Mouse (Mus musculus) kidney, postnatal 0 days (tissue): ENCODE measurements around the gene Mdm4. TPM values are rescaled to one million over a fixed set of nuclear protein-coding genes. Genes with fewer than 3 reads are reported as not detected.

ENCODE experiments used
- ATAC-seq: fragments of 200-750 bp; cut with Nextera tagmentation; replicated peaks from 2 replicates; pipeline ENCODE4 v1.8.0; 2017; ENCODE audit warnings: low read depth, moderate number of reproducible peaks, moderate TSS enrichment, moderate library complexity; ENCODE audit not compliant: low FRiP score
- DNase-seq: peaks from one replicate; pipeline ENCODE4 v3.0.0-alpha.2; 2016; ENCODE audit warnings: low spot score
- H3K27ac ChIP-seq: fragments of 300-500 bp; sonication (generic); 2 replicates; pipeline ENCODE4 v1.5.1; 2014; ENCODE audit warnings: mild to moderate bottlenecking
- H3K27me3 ChIP-seq: fragments of 300-500 bp; sonication (generic); 2 replicates; pipeline ENCODE4 v1.6.1; 2014; ENCODE audit warnings: low read length, mixed read lengths; ENCODE audit not compliant: insufficient read depth
- H3K36me3 ChIP-seq: fragments of 300-500 bp; sonication (generic); 2 replicates; pipeline ENCODE4 v1.6.1; 2014; ENCODE audit warnings: low read length, mixed read lengths; ENCODE audit not compliant: insufficient read depth
- H3K4me1 ChIP-seq: fragments of 300-500 bp; sonication (generic); replicated peaks from 2 replicates; pipeline ENCODE4 v1.6.1; 2014; ENCODE audit warnings: antibody characterized with exemption, low read length, mixed read lengths; ENCODE audit not compliant: insufficient read depth
- H3K4me2 ChIP-seq: fragments of 300-500 bp; sonication (generic); 2 replicates; pipeline ENCODE4 v1.6.1; 2014; ENCODE audit warnings: mild to moderate bottlenecking, low read length, moderate library complexity, mixed read lengths
- H3K4me3 ChIP-seq: fragments of 300-500 bp; sonication (generic); replicated peaks from 2 replicates; pipeline ENCODE4 v1.5.1; 2014; ENCODE audit warnings: low read depth, low read length
- H3K9ac ChIP-seq: fragments of 300-500 bp; sonication (generic); 2 replicates; pipeline ENCODE4 v1.6.1; 2014; ENCODE audit warnings: low read depth, low read length
- H3K9me3 ChIP-seq: fragments of 300-500 bp; sonication (generic); replicated peaks from 2 replicates; pipeline ENCODE4 v1.6.1; 2016; ENCODE audit warnings: low read length, inconsistent platforms, mixed read lengths
- CTCF ChIP-seq: IDR thresholded peaks from 2 replicates; pipeline ENCODE4 v1.5.1; 2016; ENCODE audit warnings: antibody characterized with exemption, low read depth, mild to moderate bottlenecking, moderate library complexity
- WGBS: fragments of 180-500 bp; shearing (Covaris S2); extraction: QIAGEN DNeasy Blood & Tissue Kit; methylation state at CpG from one replicate; pipeline ENCODE4 v1.1.7; 2014; 5-methylcytosine and 5-hydroxymethylcytosine counted together
- polyA plus RNA-seq: library from polyadenylated mRNA; unstranded; fragments of >200 nt; fragmentation: Nextera tagmentation; extraction: Ambion mirVana; gene quantifications from 2 replicates; pipeline ENCODE4 v1.2.1, GENCODE M21; 2015

The Mdm4 gene
- polyA plus RNA-seq, 1 experiment from 2014 or later: 16.7 TPM

GRCm38 (mm10) chr1:133057345-133058034, 27.1 kb upstream of the Mdm4 start:
- Histone ChIP-seq H3K4me2 (no peak overlapping the region), H3K9me3 (no peaks in the 10 kb centered on the region), H3K27me3 (no peaks in the 10 kb centered on the region), H3K9ac (no peak overlapping the region), H3K4me3 (no peak overlapping the region), H3K36me3 (no peaks in the 10 kb centered on the region), H3K27ac (peak overlapping the region; percentile 16; the same call in 1 of the 2 replicates), H3K4me1 (0 out of 2 replicates have a peak, but pooled peaks cover 27% of the 10 kb centered on the region)
- WGBS: 40% methylated on average over 7 of the region's 7 CpGs
- ATAC-seq (no peak), DNase-seq (no peak)
- TF ChIP-seq CTCF: no peak

DNA sequence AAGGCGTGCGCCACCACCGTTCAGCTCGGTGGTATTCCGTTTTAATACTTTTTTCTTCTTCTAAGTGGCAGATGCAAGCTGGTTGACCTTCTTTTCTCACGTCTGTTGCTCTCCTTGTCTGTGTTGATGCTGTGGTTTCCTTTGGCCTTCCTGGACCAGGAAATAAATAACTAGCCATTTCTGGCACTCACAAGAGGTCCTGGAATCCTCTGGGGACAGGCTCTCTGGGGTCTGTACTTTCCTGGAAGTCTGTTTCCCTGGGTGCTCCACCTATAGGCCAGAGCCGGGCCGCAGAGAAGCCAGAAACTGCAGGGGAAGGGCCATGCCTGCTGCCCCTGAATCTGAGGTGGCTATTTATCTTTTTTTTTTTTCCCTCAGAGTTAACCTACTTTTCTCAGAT, 24.0 kb upstream of the Mdm4 start:
- H3K4me1 ChIP-seq: 0 out of 2 replicates have a peak, but pooled peaks cover 19% of the 10 kb centered on the region
- ATAC-seq: no peak
- H3K9me3 ChIP-seq: no peaks in the 10 kb centered on the region
- no peak overlapping the region for H3K27ac ChIP-seq
- no peak overlapping the region for H3K9ac ChIP-seq
- peak; percentile 28; the same call in 1 of the 2 replicates for TF ChIP-seq CTCF
- H3K4me2 ChIP-seq: no peak overlapping the region
- no peak for DNase-seq
- H3K27me3 ChIP-seq: no peaks in the 10 kb centered on the region
- WGBS: 66% methylated on average over 8 of the region's 8 CpGs
- no peaks in the 10 kb centered on the region for H3K36me3 ChIP-seq
- no peak overlapping the region for H3K4me3 ChIP-seq

DNA sequence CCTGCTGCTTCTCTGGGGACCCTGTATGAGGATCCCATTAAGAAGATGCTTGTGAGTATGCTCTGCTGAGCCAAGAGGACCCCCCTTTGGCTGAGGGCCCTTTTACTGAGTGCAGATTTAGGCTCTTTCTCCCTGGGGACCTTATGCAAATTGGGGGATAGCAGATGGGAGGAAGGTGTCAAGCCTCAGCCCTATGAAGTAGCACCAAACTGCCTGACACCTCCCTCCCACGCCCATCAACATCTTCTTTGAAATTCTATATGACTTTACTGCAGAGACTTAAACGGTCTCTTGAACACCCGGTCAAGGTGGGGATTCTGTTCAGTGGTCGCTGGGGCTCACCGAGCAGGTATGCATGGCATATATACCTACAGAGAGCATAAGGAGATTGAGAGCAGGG, 22.7 kb upstream of the Mdm4 start:
- ATAC-seq (no peak), DNase-seq (no peak)
- H3K36me3 ChIP-seq: no peaks in the 10 kb centered on the region
- 24% methylated on average over 5 of the region's 5 CpGs for WGBS
- no peak overlapping the region for H3K4me2 ChIP-seq
- H3K9me3 ChIP-seq: no peaks in the 10 kb centered on the region
- no peak overlapping the region for H3K4me3 ChIP-seq
- H3K27ac ChIP-seq: no peak overlapping the region
- 0 out of 2 replicates have a peak, but pooled peaks cover 19% of the 10 kb centered on the region for H3K4me1 ChIP-seq
- TF ChIP-seq CTCF: no peak
- H3K9ac ChIP-seq: no peak overlapping the region
- no peaks in the 10 kb centered on the region for H3K27me3 ChIP-seq

GRCm38 (mm10) chr1:133051829-133052228, 21.5 kb upstream of the Mdm4 start:
- no peak overlapping the region for H3K4me2 ChIP-seq
- H3K27ac ChIP-seq: no peak overlapping the region
- 0 out of 2 replicates have a peak, but pooled peaks cover 8% of the 10 kb centered on the region for H3K4me1 ChIP-seq
- WGBS: 87% methylated on average over 2 of the region's 2 CpGs
- H3K36me3 ChIP-seq: no peaks in the 10 kb centered on the region
- no peaks in the 10 kb centered on the region for H3K9me3 ChIP-seq
- H3K9ac ChIP-seq: no peak overlapping the region
- no peaks in the 10 kb centered on the region for H3K27me3 ChIP-seq
- TF ChIP-seq CTCF: peak; percentile 24; the same call in 1 of the 2 replicates
- H3K4me3 ChIP-seq: no peak overlapping the region
- ATAC-seq (no peak), DNase-seq (no peak)

DNA sequence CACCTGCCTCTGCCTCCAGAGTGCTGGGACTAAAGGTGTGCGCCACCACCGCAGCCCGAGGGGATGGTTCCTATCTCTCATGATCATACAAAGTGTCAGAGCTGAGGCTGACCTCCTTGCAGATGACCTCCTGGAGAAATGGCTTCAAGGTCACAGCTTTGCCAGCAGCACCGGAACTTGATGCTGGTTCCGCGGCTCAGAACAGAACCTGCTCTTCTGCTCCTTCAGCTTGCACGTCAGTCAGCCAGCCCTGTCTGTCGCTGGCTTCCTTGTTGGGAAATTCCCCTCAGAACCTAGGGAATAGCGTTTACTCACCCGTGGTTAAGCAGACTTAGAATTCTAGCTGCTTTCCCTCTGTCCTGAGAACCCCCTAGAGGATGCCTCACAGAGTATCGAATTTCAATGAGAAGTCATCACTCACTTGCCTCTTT, 19.7 kb upstream of the Mdm4 start:
- Histone ChIP-seq H3K9ac (no peak overlapping the region), H3K4me2 (no peak overlapping the region), H3K27ac (no peak overlapping the region), H3K36me3 (no peaks in the 10 kb centered on the region), H3K27me3 (no peaks in the 10 kb centered on the region), H3K4me1 (peaks cover 14% of the 10 kb centered on the region; the same call in 1 of the 2 replicates), H3K4me3 (no peak overlapping the region), H3K9me3 (no peaks in the 10 kb centered on the region)
- ATAC-seq (no peak), DNase-seq (peak; percentile 47)
- WGBS: 16% methylated on average over 11 of the region's 11 CpGs
- TF ChIP-seq CTCF: no peak

DNA sequence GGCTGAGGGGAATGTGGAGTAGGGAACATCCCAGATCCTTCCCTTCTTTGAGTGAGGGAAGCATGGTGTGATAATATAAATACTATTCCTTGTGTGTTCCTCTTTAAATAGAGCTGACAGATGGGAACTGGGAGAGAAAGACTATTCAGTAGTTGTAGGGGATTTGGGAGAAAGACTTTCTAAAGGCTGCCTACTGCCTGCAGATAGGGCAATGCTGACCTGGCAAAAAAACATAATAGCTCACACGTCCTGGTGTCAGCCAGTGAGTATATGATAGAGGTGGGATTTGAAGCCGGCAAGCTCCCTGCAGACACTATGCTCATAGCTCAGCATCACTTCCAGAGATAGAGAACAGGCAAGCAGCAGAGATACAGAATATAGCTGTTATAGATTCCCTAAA, 18.3 kb upstream of the Mdm4 start:
- H3K4me2 ChIP-seq: no peak overlapping the region
- no peak overlapping the region for H3K27ac ChIP-seq
- H3K9ac ChIP-seq: no peak overlapping the region
- DNase-seq (no peak), ATAC-seq (no peak)
- H3K27me3 ChIP-seq: no peaks in the 10 kb centered on the region
- H3K4me1 ChIP-seq: peaks cover 17% of the 10 kb centered on the region; the same call in 1 of the 2 replicates
- no peak for TF ChIP-seq CTCF
- no peaks in the 10 kb centered on the region for H3K9me3 ChIP-seq
- 66% methylated on average over 2 of the region's 2 CpGs for WGBS
- H3K36me3 ChIP-seq: no peaks in the 10 kb centered on the region
- no peak overlapping the region for H3K4me3 ChIP-seq
